Mouse (Mus musculus): ENCODE data around the gene Hip1. TPM values are rescaled to one million over a fixed set of nuclear protein-coding genes. Genes with fewer than 3 reads are reported as not detected.

Gene Hip1
- total RNA-seq, 4 experiments from 2014 or later = 24.6 to 30.4 (median 27.9) TPM

DNA sequence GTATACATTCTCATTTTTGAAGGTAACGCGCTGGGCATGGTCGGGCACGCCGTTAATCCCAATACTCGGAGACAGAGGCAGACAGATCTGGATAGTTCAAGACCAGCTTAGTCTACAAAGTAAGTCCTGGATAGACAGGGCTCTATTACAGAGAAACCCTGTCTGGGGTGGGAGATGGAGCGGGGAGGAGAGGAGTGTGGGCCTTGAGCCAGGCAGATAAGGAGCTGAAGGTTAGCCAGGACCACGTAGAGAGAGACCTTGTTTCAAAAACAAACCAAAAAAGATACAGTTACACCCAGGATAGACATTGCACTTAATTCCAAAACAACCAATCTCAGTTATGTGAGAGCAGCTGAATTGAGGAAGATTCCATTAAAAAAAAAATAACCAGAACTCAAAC lies 99.2 kb downstream of the Hip1 start:
- DNase-seq (ENCODE audit: low spot score) = no peak

DNA sequence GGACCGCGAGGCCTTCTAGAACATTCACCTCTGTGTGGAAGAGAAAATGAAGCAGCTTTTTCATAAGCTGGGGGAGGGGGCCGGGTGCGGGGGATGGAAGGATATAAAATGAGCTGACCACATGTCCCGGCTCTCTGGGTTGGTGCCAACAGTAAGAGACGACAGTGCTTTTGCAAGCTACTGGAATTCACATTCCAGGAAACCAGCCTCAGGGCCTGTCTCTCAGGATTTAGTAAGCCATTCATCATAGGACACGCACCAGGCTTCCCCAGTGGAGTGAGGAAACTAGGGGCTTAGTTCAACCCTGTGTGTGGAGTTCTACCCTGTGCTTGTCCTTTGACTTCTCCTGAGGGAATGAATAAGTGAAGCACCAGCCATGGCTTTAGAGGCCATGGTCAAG lies 102.5 kb downstream of the Hip1 start:
- DNase-seq (ENCODE audit: low spot score) = no peak

DNA sequence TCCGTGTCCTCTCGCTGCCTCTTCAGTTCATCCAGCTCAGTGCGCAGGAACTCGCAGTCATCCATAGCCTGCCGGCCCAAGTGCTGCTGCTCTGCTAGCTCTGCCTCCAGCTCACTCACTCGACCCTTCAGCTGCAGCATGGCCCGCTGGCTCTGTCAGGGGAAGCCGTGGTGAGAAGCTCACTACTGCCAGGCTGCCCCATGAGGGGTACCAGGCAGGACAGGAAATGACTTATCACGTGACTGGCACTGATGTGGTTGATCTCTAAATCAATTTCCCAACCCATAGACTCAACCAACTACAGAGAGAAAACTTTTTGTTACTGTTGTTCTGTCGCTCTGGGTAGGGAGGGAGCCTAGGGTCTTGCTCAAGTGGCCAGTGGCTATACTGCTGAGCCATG lies 109.9 kb downstream of the Hip1 start:
- DNase-seq (ENCODE audit: low spot score) = no peak

DNA sequence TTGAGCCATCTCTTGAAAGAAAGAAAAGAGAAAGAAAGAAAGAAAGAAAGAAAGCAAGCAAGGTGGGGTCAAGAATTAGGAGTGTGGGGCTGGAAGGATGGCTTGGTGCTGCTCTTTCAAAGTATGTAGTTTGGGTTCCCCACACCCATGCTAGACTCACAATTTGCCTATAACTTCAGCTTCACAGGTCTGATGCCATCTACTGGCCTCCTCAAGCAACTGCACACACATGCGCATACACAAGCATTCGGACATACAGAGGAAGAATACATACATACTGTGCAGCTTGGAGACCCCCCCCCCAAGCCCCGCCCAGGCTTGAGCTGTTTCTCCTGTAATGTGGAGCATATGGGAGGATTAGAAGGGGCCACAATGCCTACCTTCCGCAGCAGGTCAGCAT lies 111.1 kb downstream of the Hip1 start:
- DNase-seq (ENCODE audit: low spot score) = no peak

DNA sequence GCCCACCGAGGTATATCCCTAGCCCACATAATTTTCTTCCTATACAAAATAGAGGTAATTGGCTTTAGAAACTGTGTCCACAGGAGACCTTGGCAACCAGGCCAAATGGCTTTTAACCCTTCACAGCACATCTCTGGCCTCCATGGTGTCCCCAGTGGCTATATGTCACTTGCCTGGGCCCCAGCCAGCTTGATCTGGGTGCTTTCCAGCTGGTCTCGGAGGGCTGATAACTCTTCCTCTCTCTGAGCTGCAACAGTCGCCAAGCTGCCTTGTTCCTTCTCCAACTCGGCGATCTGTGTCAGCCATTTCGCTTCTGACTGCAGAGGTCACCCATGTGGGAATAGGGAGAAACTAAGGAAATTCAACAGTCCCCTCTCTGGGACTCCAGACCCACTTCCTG lies 113.8 kb downstream of the Hip1 start:
- DNase-seq (ENCODE audit: low spot score) = no peak

DNA sequence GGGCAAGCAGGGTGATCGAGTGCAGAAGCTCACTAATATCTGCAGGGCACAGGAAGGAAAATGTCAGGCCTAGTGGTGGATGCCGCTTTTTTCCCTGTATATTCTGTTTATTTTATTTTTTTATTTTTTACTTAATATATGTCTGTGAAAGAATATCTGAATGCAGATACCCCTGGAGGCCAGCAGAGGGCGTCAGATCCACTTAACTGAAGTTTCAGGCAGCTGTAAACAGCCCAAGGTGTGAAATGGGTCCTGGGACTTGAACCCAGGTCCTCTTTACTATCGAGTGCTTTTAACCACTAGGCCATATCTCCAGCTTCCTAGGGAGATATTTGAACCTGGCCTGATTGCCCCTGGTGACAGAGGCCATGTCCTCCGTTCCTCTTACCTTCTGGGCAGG lies 116.1 kb downstream of the Hip1 start:
- DNase-seq (ENCODE audit: low spot score) = no peak

DNA sequence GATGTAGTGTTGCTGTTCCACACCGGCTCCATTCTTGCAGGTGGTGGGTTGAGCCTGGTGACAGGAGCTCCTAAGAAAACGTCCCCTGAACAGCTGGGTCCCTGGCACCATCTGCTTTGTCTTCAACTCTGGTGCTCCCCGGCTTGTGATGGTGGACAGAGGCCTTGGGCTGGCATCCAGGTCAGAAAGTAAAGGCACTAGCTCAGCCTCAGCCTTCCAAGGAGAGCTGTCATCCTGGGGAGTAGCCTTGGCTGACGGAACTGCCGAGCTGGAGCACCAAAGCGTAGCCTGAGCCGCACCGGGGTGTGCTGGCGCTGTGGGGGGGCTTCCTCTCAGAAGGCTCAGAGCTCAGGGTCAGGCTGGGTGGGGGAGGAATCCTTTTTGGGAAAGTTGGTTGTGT lies 134.7 kb downstream of the Hip1 start:
- no peak for DNase-seq (ENCODE audit: low spot score)

DNA sequence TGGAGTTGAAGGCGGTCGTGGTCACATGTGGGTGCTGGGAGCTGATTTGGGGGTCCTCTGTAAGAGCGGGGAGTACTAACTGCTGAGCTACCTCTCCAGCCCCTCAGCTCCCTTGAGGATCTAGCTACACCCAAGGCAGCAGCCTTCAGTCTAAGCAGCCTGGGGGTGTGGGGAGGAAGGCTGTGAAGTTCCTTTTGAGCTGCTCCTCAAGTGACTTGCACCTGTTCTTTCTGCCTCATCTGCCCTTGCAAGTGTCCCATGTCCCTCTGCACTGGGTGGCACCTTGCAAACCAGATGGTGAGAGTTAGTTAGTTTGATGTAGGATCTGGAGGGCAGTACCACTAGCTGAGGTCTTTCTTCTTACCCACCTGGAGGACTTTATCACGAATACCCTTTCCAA lies 136.8 kb downstream of the Hip1 start:
- DNase-seq (ENCODE audit: low spot score) = no peak

DNA sequence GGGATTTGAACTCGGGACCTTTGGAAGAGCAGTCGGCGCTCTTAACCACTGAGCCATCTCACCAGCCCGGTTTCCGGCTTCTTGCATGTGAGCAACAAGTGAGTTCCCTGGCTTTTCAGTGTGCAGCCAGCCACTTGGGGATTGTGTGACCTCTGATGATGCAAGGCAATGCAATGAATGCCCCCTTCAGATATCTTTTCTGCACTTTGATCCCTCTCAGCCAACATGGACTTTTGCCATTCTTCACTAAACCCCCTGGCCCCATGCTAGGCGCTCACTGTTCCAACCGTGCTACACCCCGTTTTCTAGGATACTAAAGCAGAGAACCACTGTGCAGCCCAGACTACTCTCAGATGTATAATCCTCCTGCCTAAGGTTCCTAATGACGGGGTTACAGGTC lies 139.5 kb downstream of the Hip1 start:
- no peak for DNase-seq (ENCODE audit: low spot score)

DNA sequence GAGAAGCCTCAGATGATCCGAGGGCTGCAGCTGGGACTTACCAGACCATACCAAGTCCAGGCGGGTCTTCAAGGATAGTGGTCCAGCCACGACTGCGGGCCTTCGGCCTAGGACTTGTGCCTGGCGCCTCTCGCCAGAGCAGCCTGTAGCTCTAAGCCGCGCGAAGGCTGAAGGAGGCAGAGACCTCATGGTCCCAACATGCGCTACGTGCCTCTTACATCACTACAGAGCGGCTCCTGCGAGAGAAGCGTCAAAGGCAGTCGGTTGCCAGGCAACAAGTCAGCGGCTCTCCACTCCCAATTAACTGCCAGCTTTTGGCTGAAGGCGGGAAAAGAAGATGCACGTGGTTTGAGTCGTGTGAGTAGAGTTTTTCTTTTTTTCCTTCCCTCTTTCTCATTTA lies 140.3 kb downstream of the Hip1 start:
- DNase-seq (ENCODE audit: low spot score) = no peak

DNA sequence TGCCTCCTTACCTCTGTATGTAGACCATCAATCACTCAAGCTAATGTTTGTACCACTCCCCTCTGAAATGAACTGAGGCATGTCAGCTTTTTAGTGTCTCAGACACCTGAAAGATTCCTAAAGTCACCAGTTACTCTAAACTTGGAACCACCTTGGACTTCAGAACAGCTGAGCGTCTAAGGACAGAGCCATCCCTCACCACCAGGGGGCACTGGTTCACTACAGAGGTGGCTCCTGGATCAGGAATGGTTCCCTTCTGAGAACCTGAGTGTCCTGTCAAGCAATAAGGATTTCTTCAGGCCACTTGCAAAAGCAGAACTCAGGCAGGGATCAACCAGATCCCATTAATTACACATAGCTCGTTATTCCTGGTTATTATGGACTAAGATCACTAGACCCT lies 144.7 kb downstream of the Hip1 start:
- peak; percentile 60 for DNase-seq (ENCODE audit: low spot score)

DNA sequence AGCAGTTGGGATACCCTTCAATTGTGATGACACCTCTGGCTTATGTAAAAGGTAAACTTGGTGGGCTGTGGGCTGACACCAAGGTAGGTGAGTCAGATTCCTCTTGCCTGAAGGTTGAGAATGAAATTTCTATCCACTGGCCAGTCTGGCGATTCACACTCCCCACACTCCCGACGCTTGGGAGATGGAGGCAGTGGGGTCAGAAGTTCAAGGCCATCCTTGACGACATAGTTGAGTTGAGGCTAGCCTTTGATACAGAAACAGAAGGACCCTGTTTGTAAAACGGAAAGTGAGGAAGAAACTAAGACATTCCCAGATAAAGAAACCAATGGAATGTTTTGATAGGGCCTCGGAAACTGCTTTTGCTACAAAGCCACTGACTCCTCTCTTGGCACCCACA lies 145.5 kb downstream of the Hip1 start:
- DNase-seq (ENCODE audit: low spot score) = no peak

DNA sequence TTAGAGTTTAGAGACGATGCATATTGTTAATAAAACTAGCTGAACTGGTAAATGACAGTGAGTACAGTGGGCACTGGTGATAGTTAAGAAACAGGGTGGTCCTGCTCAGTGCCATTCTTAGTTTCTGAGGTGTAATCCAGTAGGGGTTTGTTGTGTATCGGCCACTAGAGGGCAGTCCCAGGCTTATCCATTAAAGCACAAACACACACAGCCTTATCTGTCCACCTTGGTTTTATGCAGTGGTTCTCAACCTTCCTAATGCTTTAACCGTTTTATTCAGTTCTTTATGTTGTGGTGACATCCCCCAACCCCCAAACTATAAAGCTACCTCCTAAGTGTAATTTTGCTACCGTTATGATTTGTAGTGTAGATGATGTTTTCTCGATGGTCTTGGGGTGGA lies 149.1 kb downstream of the Hip1 start:
- peak; percentile 16 for DNase-seq (ENCODE audit: low spot score)

DNA sequence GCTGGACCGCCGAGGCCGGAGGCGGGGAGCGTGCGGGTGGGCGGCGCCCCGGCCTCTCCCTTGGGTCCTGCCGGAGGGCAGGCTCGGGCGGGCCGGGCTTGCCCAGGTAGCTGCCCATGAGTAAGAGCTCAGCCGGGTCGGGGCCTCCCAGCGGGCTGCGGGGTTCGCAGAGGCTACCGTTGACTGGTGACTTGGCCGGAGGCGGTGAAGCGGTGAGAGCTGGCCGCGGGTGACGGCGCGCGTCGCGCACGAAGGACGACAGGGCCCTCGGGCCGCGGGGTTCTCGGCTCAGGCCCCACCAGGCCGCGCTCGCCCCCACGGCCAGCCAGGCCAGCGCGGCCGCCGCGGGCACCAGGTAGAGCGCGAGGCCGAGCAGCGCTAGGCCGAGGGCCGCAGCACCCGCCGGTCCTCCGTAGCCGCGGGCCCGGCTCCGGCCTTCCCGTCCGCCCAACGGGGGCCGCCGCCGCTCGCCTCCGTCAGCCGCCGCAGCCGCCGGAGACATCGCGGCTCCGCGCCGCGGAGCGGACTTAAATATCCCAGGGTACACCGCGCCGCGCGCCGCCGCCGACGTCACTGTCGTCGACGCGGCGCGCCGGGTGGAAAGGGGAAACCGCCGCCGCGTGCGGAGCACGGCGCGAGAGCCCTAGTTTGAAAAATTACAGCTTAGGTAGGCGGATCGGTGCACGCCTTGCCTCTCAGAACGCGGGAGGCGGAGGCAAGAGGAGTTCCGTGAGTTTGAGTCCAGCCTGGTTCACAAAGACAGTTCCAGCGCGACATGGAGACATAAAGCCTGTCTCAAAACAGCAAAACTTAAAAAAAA lies 150.7 kb downstream of the Hip1 start, which contains the start of gene Pom121:
Gene Pom121, minus strand, starts transcription at position 543 of the 820 bp plus-strand sequence.
- DNase-seq (ENCODE audit: low spot score) = peak; percentile 63

DNA sequence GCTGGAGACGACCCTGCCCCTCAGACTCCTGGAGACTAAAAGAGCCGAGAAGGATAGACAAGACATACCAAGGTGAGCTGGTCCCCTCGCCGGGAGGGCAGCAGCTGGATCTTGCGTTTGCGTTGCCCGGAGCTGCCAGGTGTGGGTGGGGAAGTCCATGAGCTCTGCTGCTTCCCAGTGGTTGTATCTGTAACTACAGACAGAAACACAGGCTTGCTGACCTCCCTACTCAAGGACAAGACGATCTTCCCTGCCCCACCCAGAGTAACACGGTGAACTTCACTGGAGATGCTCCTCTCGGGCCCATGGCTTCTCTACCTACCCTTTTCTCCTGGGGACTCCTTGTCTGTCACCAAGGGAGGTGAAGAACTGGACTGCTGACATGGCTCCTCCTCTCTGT lies 161.1 kb downstream of the Hip1 start:
- DNase-seq (ENCODE audit: low spot score) = no peak

DNA sequence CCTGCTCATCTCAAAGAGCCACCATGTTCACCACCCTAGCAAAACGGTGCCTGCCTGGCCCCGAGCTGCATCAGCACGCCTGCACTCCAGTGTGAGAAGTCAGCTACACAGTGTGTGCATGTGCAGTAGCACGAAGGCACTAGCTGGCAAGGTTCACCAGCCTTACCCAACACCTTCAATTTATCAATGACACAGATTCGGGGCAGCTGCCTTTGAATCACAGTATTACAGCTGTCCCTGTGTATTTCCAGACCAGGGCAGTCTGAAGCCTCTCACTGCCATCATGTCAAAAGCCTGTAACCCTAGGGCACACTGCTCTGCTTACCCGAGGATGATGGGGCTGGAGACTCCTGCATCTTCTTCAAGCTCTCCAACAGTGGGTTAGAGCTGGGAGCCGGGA lies 162.2 kb downstream of the Hip1 start:
- DNase-seq (ENCODE audit: low spot score) = no peak

DNA sequence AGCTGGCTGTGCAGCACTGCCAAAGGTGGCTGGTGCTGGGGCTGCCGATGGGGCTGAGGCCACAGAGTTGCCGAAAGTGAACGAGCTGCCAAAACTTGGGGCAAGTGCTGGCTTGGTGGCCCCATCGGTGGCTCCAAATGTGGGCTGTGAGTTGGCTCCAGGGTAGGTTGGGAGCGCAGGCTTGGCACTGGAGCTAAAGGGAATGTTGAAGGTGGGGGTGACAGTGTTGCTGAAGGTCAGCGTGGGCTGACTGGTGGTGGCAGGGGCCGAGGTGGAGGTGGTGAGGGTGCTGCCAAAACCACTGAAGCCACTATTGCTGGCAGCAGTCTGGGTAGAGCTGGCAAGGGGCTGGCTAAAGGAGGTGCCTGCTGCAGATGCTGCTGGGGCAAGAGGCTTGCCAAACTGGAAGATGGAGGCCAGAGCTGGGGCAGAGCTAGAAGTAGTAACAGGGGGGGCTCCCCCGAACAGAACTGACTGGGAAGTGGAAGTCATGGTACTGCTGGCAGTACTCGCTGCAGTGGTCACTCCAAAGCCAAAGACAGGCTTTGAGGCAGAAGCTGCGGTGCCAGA lies 163.5 kb downstream of the Hip1 start:
- DNase-seq (ENCODE audit: low spot score) = peak; percentile 40

DNA sequence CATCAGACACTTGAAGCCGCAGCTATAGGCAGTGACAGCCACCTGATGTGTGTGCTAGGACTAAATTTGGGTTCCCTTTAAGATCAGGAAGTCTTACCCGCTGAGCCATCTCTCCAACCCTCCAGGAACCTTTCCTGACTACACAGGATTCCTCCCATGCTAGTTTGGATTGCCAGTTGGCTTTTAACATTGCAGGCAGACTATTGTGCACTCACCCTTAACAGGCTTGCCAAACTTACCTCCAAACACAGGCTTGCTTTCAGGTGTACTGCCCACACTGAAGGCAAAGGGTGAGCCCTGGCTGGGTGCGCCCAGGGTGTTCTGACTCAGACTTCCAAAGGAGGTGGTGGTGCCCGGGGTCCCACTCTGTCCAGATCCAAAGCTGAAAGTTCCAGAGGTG lies 164.2 kb downstream of the Hip1 start:
- no peak for DNase-seq (ENCODE audit: low spot score)

DNA sequence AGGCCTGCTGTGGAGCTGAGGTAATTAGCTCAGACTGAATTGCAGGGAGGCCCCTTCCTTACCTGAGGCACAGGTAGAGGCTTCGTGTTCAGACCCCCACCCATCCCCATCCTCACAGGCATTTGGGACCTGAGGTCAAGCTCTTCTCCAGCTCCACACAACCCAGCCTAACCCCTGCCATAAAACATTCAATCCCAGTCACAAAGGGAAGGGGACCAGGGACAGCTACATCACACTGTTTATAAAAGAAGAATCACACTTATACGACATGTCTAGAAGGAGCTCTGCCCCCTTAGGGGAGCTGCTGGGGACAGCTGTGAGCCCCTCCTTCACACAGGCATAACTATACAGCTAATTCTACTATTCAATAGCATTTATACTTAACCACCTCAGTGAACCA lies 168.6 kb downstream of the Hip1 start:
- DNase-seq (ENCODE audit: low spot score) = no peak

DNA sequence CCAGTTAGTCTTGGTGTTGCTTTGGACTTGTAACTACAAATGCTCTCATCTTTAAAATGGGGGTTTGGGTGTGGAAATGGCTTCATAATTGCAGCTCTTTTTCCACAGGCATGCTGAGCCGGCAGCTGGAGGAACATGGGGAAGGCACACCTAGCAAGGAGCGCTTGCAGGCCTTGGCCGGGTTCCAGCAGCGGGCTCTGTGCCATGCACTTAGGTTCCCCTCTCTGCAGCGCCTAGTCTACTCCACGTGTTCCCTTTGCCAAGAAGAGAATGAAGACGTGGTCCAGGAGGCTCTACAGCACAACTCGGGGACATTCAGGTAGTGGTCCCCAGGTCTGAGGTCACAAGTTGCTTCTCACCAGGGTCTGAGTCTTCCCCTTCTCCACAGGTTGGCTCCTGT lies 169.8 kb downstream of the Hip1 start:
- no peak for DNase-seq (ENCODE audit: low spot score)

DNA sequence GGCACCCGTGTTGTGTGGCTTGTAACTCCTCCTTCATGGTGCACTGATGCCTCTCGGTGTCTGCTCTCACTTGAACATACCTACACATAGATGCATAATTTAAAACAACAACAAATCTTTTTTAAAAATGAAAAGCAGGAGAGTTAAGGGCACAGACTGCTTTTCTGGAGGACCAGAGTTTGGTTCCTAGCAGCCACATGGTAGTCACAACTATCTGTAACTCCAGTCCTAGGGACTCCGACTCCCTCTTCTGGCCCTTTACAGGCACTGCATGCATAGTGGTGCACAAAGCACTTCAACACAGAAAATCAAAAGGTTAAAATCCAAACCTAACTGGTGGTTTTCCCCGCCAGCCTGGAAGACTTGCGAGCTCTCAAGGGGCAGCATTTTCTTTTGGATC lies 171.3 kb downstream of the Hip1 start:
- no peak for DNase-seq (ENCODE audit: low spot score)

DNA sequence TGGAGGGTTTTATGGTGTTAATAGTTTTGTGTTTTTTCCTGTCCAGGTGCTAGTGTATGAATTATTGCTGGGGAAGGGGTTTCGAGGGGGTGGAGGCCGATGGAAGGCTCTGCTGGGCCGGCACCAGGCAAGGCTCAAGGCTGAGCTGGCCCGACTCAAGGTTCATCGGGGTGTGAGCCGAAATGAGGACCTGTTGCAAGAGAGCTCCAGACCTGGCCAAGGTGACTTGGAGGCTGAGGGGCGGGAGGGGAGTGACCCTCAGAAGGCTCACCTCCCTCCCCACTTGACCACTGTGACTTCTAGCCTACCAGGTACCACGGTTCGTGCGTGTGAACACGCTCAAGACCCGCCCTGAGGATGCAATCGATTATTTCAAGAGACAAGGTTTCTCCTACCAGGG lies 173.7 kb downstream of the Hip1 start:
- no peak for DNase-seq (ENCODE audit: low spot score)

DNA sequence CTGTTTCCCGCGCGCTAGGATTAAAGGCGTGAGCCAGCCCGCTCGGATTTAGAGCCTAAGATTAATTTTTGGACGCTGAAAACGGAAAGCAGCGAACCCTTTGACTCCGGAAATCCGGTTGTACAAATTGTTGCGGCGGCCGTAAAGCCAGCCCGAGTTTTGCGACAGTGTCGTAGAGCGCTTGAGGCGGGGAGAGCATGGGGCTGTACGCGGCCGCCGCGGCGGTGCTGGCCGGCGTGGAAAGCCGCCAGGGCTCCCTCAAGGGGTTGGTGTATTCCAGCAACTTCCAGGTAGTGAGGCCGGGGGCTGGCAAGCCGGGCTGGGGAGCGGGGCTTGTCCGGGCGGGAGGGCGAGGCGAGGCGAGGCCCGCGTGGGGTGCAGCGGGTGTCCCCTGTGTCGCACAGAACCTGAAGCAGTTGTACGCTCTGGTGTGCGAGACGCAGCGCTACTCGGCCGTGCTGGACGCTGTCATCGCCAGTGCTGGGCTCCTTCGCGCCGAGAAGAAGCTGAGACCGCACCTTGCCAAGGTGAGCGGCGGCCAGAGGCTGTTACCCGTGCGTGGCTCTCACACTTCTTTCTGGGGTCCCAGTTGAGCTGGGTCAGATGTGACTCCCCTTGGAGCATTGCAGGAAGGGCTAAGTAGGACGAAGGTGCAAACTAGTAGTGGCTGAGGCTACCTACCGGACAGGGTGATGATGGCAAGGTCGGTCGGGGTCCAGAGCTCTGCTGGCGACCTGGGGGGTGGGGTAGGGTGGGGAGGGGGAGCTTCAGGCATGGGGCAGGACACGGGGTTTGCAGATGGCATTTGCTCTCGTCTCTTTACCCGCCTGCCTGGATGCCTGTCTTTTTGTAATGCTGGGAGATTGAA lies 174.9 kb downstream of the Hip1 start, which contains the start of gene Nsun5:
Gene Nsun5, plus strand, starts transcription at position 167 of the 868 bp plus-strand sequence.
- peak; percentile 95 for DNase-seq (ENCODE audit: low spot score)

Measured in heart, adult 8-10 months (tissue).